Mouse (Mus musculus): ENCODE measurements around the gene Trim9. TPM values are rescaled to one million over a fixed set of nuclear protein-coding genes. Genes with fewer than 3 reads are reported as not detected.

Gene Trim9
- polyA plus RNA-seq, 1 experiment from 2014 or later: 1.0 TPM

DNA sequence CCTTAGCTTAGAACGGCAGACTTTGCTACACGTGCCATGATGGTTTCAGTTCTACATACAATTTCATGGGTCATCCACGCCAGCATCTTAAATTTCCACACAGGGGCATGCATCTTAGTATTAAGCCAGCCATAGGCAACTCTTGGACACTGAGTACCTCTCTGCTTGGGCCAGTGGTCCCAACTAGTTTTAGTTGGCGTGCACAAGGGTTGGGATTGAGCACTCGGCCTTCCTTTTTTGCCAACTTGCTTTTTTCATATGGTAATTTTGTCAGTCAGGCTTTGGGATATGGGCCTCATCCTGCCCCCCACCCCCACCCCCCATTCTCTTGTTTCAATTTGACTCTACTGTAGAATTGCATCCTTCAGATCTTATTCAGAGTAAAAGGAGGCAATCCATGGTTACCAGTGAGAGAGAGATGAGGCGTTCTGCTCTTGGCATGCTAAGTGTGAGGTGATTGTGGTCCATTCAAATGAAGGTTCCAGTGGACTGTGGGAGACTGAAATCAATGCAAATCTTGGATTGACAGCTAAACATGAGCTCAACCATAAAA is 14.1 kb downstream of the Trim9 start:
- Histone ChIP-seq H3K27me3 (replicated peaks; ENCODE audit: control insufficient read depth, insufficient read depth, low read length) (no peaks in the 10 kb centered on the region), H3K9me3 (ENCODE audit: control insufficient read depth, low read length) (no peaks in the 10 kb centered on the region), H3K4me2 (ENCODE audit: low read depth, low read length) (no peak overlapping the region), H3K4me3 (ENCODE audit: low read length) (no peak overlapping the region), H3K9ac (ENCODE audit: low read depth, low read length) (no peak overlapping the region), H3K4me1 (ENCODE audit: control insufficient read depth, insufficient read depth, low read length) (no peaks in the 10 kb centered on the region), H3K27ac (ENCODE audit: low read length) (no peak overlapping the region), H3K36me3 (ENCODE audit: control insufficient read depth, insufficient read depth, low read length) (no peaks in the 10 kb centered on the region)
- ATAC-seq: no peak
- 83% methylated on average over 6 of the region's 6 CpGs for WGBS

DNA sequence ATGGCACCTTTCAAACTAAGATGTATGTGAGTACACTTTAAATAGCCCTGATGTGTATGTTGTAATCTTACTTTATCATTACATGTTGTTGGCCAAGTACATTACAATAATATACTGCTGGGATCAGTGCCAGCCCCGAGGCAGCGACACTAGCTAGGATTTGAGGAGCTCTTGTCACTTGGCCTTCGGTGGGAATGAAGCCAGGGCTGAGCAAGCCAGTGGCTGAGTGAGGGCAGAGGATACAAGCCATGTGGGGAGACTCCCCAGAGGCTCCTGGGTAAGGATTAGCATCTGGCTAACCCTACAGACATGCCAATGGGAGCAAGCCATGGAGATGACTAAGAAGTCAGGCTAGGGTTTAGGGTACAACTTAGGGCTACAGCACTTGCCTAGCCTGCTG is 18.4 kb downstream of the Trim9 start:
- 69% methylated on average over 3 of the region's 3 CpGs for WGBS
- Histone ChIP-seq H3K9me3 (ENCODE audit: control insufficient read depth, low read length) (no peaks in the 10 kb centered on the region), H3K36me3 (ENCODE audit: control insufficient read depth, insufficient read depth, low read length) (no peaks in the 10 kb centered on the region), H3K4me2 (ENCODE audit: low read depth, low read length) (no peak overlapping the region), H3K27ac (ENCODE audit: low read length) (no peak overlapping the region), H3K4me3 (ENCODE audit: low read length) (no peak overlapping the region), H3K27me3 (replicated peaks; ENCODE audit: control insufficient read depth, insufficient read depth, low read length) (no peaks in the 10 kb centered on the region), H3K4me1 (ENCODE audit: control insufficient read depth, insufficient read depth, low read length) (no peaks in the 10 kb centered on the region), H3K9ac (ENCODE audit: low read depth, low read length) (no peak overlapping the region)
- ATAC-seq: no peak

GRCm38 (mm10) chr12:70326956-70327355 is 20.5 kb downstream of the Trim9 start:
- Histone ChIP-seq H3K9ac (ENCODE audit: low read depth, low read length) (no peak overlapping the region), H3K36me3 (ENCODE audit: control insufficient read depth, insufficient read depth, low read length) (no peaks in the 10 kb centered on the region), H3K4me3 (ENCODE audit: low read length) (no peak overlapping the region), H3K4me2 (ENCODE audit: low read depth, low read length) (no peak overlapping the region), H3K9me3 (ENCODE audit: control insufficient read depth, low read length) (no peaks in the 10 kb centered on the region), H3K27me3 (replicated peaks; ENCODE audit: control insufficient read depth, insufficient read depth, low read length) (no peaks in the 10 kb centered on the region), H3K4me1 (ENCODE audit: control insufficient read depth, insufficient read depth, low read length) (no peaks in the 10 kb centered on the region), H3K27ac (ENCODE audit: low read length) (no peak overlapping the region)
- WGBS: 77% methylated on average over 1 of the region's 1 CpGs
- ATAC-seq: no peak

- Histone ChIP-seq H3K9ac (ENCODE audit: low read depth, low read length) (no peak overlapping the region), H3K9me3 (ENCODE audit: control insufficient read depth, low read length) (no peaks in the 10 kb centered on the region), H3K27me3 (replicated peaks; ENCODE audit: control insufficient read depth, insufficient read depth, low read length) (no peaks in the 10 kb centered on the region), H3K36me3 (ENCODE audit: control insufficient read depth, insufficient read depth, low read length) (no peaks in the 10 kb centered on the region), H3K4me1 (ENCODE audit: control insufficient read depth, insufficient read depth, low read length) (no peaks in the 10 kb centered on the region), H3K4me2 (ENCODE audit: low read depth, low read length) (no peak overlapping the region), H3K27ac (ENCODE audit: low read length) (no peak overlapping the region), H3K4me3 (ENCODE audit: low read length) (no peak overlapping the region)
- ATAC-seq: no peak
- WGBS: 42% methylated on average over 2 of the region's 2 CpGs
Measured at GRCm38 (mm10) chr12:70326393-70326792, 21.0 kb downstream of the Trim9 start.

- Histone ChIP-seq H3K4me2 (ENCODE audit: low read depth, low read length) (no peak overlapping the region), H3K36me3 (ENCODE audit: control insufficient read depth, insufficient read depth, low read length) (no peaks in the 10 kb centered on the region), H3K4me1 (ENCODE audit: control insufficient read depth, insufficient read depth, low read length) (no peaks in the 10 kb centered on the region), H3K9ac (ENCODE audit: low read depth, low read length) (no peak overlapping the region), H3K27me3 (replicated peaks; ENCODE audit: control insufficient read depth, insufficient read depth, low read length) (no peaks in the 10 kb centered on the region), H3K4me3 (ENCODE audit: low read length) (no peak overlapping the region), H3K27ac (ENCODE audit: low read length) (no peak overlapping the region), H3K9me3 (ENCODE audit: control insufficient read depth, low read length) (no peaks in the 10 kb centered on the region)
- WGBS: 79% methylated on average over 7 of the region's 7 CpGs
- no peak for ATAC-seq
Measured at GRCm38 (mm10) chr12:70325826-70326225, 21.6 kb downstream of the Trim9 start.

GRCm38 (mm10) chr12:70322790-70323189 is 24.6 kb downstream of the Trim9 start:
- H3K4me2 ChIP-seq (ENCODE audit: low read depth, low read length): no peak overlapping the region
- H3K27ac ChIP-seq (ENCODE audit: low read length): no peak overlapping the region
- no peak overlapping the region for H3K4me3 ChIP-seq (ENCODE audit: low read length)
- no peak for ATAC-seq
- H3K9me3 ChIP-seq (ENCODE audit: control insufficient read depth, low read length): no peaks in the 10 kb centered on the region
- no peaks in the 10 kb centered on the region for H3K4me1 ChIP-seq (ENCODE audit: control insufficient read depth, insufficient read depth, low read length)
- H3K9ac ChIP-seq (ENCODE audit: low read depth, low read length): no peak overlapping the region
- no peaks in the 10 kb centered on the region for H3K27me3 ChIP-seq (replicated peaks; ENCODE audit: control insufficient read depth, insufficient read depth, low read length)
- H3K36me3 ChIP-seq (ENCODE audit: control insufficient read depth, insufficient read depth, low read length): no peaks in the 10 kb centered on the region
- 66% methylated on average over 1 of the region's 1 CpGs for WGBS

- Histone ChIP-seq H3K4me1 (ENCODE audit: control insufficient read depth, insufficient read depth, low read length) (no peaks in the 10 kb centered on the region), H3K9ac (ENCODE audit: low read depth, low read length) (no peak overlapping the region), H3K27ac (ENCODE audit: low read length) (no peak overlapping the region), H3K4me3 (ENCODE audit: low read length) (no peak overlapping the region), H3K4me2 (ENCODE audit: low read depth, low read length) (no peak overlapping the region), H3K9me3 (ENCODE audit: control insufficient read depth, low read length) (no peaks in the 10 kb centered on the region), H3K27me3 (replicated peaks; ENCODE audit: control insufficient read depth, insufficient read depth, low read length) (no peaks in the 10 kb centered on the region), H3K36me3 (ENCODE audit: control insufficient read depth, insufficient read depth, low read length) (no peaks in the 10 kb centered on the region)
- ATAC-seq: no peak
- 75% methylated on average over 9 of the region's 9 CpGs for WGBS
Measured at GRCm38 (mm10) chr12:70316147-70316546, 31.3 kb downstream of the Trim9 start.

DNA sequence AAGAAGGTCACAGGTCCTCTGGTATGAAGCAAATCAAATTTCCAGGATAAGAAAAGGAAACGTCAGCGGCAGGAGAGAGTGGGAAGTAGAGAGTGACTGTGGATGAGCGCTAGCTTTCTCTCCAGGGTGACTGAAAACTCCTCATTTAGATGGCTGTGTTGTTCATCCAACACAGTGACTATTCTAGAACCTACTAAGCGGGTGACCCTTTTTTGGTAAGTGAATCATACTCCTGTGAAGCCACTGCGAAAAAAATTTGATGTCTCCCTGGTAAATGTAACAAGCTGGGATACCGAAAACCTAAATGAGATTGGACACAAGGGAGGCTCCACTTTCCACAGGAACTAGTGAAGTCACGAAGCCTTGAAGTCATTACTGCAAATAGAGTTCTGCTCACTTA is 39.5 kb downstream of the Trim9 start:
- WGBS: 87% methylated on average over 7 of the region's 7 CpGs
- no peak for ATAC-seq

DNA sequence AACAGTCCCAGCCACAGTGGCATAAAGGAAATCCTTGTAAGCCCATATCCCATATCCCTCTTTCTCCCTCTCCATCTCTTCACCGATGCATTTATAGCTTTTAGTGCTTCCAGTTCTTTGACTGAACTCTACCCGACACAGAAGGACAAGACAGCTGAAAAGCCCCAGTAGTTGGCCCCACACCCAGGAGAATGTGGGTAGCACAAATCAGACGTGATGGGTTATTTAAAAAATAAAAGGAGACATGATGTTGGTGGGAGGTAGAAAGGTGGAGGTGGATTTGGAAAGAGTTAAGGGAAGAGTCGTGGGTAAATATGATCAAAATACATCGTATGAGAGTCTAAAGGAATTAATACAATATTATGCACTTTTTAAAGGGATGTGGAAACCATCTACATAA is 40.4 kb downstream of the Trim9 start:
- Histone ChIP-seq H3K4me3 (ENCODE audit: low read length) (no peak overlapping the region), H3K4me1 (ENCODE audit: control insufficient read depth, insufficient read depth, low read length) (no peaks in the 10 kb centered on the region), H3K36me3 (ENCODE audit: control insufficient read depth, insufficient read depth, low read length) (no peaks in the 10 kb centered on the region), H3K27ac (ENCODE audit: low read length) (no peak overlapping the region), H3K27me3 (replicated peaks; ENCODE audit: control insufficient read depth, insufficient read depth, low read length) (no peaks in the 10 kb centered on the region), H3K9ac (ENCODE audit: low read depth, low read length) (no peak overlapping the region), H3K4me2 (ENCODE audit: low read depth, low read length) (no peak overlapping the region), H3K9me3 (ENCODE audit: control insufficient read depth, low read length) (no peaks in the 10 kb centered on the region)
- ATAC-seq: no peak
- WGBS: 87% methylated on average over 5 of the region's 5 CpGs

More for the DNA sequence above, 39.5 kb downstream of the Trim9 start:
- Histone ChIP-seq H3K9ac (ENCODE audit: low read depth, low read length) (no peak overlapping the region), H3K4me1 (ENCODE audit: control insufficient read depth, insufficient read depth, low read length) (no peaks in the 10 kb centered on the region), H3K27me3 (replicated peaks; ENCODE audit: control insufficient read depth, insufficient read depth, low read length) (no peaks in the 10 kb centered on the region), H3K4me2 (ENCODE audit: low read depth, low read length) (no peak overlapping the region), H3K27ac (ENCODE audit: low read length) (no peak overlapping the region), H3K9me3 (ENCODE audit: control insufficient read depth, low read length) (no peaks in the 10 kb centered on the region), H3K36me3 (ENCODE audit: control insufficient read depth, insufficient read depth, low read length) (no peaks in the 10 kb centered on the region), H3K4me3 (ENCODE audit: low read length) (no peak overlapping the region)

DNA sequence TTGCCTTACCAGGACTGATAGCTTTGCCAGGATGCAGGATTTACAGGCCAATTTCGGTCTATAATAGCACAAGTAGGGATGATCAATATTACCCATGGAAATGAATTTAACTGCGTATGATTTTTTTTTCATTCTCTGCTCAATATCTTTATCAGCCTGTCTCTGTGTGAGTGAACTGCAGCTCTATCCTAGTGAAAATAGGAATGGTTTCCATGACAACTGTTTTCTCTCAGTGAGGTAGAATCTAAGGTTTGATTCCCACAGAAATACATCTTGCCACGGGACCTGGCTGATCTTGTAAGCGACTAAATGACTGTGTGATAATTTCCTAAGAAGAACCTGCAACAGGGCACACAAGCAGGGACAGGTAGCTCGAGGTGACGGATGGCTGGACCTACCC is 43.4 kb downstream of the Trim9 start:
- no peak overlapping the region for H3K4me2 ChIP-seq (ENCODE audit: low read depth, low read length)
- H3K36me3 ChIP-seq (ENCODE audit: control insufficient read depth, insufficient read depth, low read length): no peaks in the 10 kb centered on the region
- no peaks in the 10 kb centered on the region for H3K9me3 ChIP-seq (ENCODE audit: control insufficient read depth, low read length)
- no peak overlapping the region for H3K27ac ChIP-seq (ENCODE audit: low read length)
- no peaks in the 10 kb centered on the region for H3K4me1 ChIP-seq (ENCODE audit: control insufficient read depth, insufficient read depth, low read length)
- H3K9ac ChIP-seq (ENCODE audit: low read depth, low read length): no peak overlapping the region
- 79% methylated on average over 6 of the region's 6 CpGs for WGBS
- no peaks in the 10 kb centered on the region for H3K27me3 ChIP-seq (replicated peaks; ENCODE audit: control insufficient read depth, insufficient read depth, low read length)
- H3K4me3 ChIP-seq (ENCODE audit: low read length): no peak overlapping the region
- ATAC-seq: no peak
